Mouse (Mus musculus): Measurements from ENCODE around the gene Dthd1. TPM values are rescaled to one million over a fixed set of nuclear protein-coding genes. Genes with fewer than 3 reads are reported as not detected.

Gene Dthd1
- polyA plus RNA-seq (2014; fragmentation: Nextera tagmentation; extraction: Ambion mirVana) = not detected in 2 replicates

GRCm38 (mm10) chr5:62813402-62814071, at the start of gene Dthd1:
Gene Dthd1 (plus strand): TSS chr5:62813823.
- DNase-seq (ENCODE audit: low spot score, missing footprints) (no peak), ATAC-seq (ENCODE audit: low FRiP score) (peak; percentile 84)
- no peaks in the 10 kb centered on the region for H3K27me3 ChIP-seq (ENCODE audit: control insufficient read depth, insufficient read depth, low read length)
- no peaks in the 10 kb centered on the region for H3K36me3 ChIP-seq (ENCODE audit: control insufficient read depth, insufficient read depth, low read length)
- H3K9me3 ChIP-seq (ENCODE audit: control insufficient read depth, low read length) = no peaks in the 10 kb centered on the region
- no peak within 1 kb of the TSS for H3K9ac ChIP-seq (ENCODE audit: low read length)
- WGBS = 79% methylated on average over 6 of the region's 6 CpGs
- no peak within 1 kb of the TSS for H3K4me3 ChIP-seq (ENCODE audit: low read depth, low read length)
- no peak within 1 kb of the TSS for H3K27ac ChIP-seq (ENCODE audit: low read depth, low read length)
- no peaks in the 10 kb centered on the region for H3K4me1 ChIP-seq (ENCODE audit: control insufficient read depth, insufficient read depth, low read length)
- H3K4me2 ChIP-seq = no peak within 1 kb of the TSS

- no peak overlapping the region for H3K4me2 ChIP-seq
- no peaks in the 10 kb centered on the region for H3K27me3 ChIP-seq (ENCODE audit: control insufficient read depth, insufficient read depth, low read length)
- H3K4me1 ChIP-seq (ENCODE audit: control insufficient read depth, insufficient read depth, low read length) = peaks cover 2% of the 10 kb centered on the region; the same call in 1 of the 2 replicates
- H3K27ac ChIP-seq (ENCODE audit: low read depth, low read length) = no peak overlapping the region
- no peak for DNase-seq (ENCODE audit: low spot score, missing footprints)
- H3K9ac ChIP-seq (ENCODE audit: low read length) = no peak overlapping the region
- 82% methylated on average over 5 of the region's 5 CpGs for WGBS
- H3K9me3 ChIP-seq (ENCODE audit: control insufficient read depth, low read length) = no peaks in the 10 kb centered on the region
- no peak overlapping the region for H3K4me3 ChIP-seq (ENCODE audit: low read depth, low read length)
- ATAC-seq (ENCODE audit: low FRiP score) = no peak
- no peaks in the 10 kb centered on the region for H3K36me3 ChIP-seq (ENCODE audit: control insufficient read depth, insufficient read depth, low read length)
These were observed 49.5 kb upstream of the Dthd1 start for GRCm38 (mm10) chr5:62764161-62764560.

- no peaks in the 10 kb centered on the region for H3K27me3 ChIP-seq (ENCODE audit: control insufficient read depth, insufficient read depth, low read length)
- peak overlapping the region; percentile 79 for H3K4me2 ChIP-seq
- DNase-seq (ENCODE audit: low spot score, missing footprints) (no peak), ATAC-seq (ENCODE audit: low FRiP score) (peak; percentile 69; the same call in 1 of the 2 replicates)
- WGBS = 19% methylated on average over 5 of the region's 5 CpGs
- no peaks in the 10 kb centered on the region for H3K36me3 ChIP-seq (ENCODE audit: control insufficient read depth, insufficient read depth, low read length)
- no peaks in the 10 kb centered on the region for H3K9me3 ChIP-seq (ENCODE audit: control insufficient read depth, low read length)
- peak overlapping the region; percentile 66 for H3K9ac ChIP-seq (ENCODE audit: low read length)
- peak overlapping the region; percentile 65 for H3K4me3 ChIP-seq (ENCODE audit: low read depth, low read length)
- peaks cover 2% of the 10 kb centered on the region; the same call in 1 of the 2 replicates for H3K4me1 ChIP-seq (ENCODE audit: control insufficient read depth, insufficient read depth, low read length)
- H3K27ac ChIP-seq (ENCODE audit: low read depth, low read length) = no peak overlapping the region
These were observed 48.2 kb upstream of the Dthd1 start for GRCm38 (mm10) chr5:62765459-62765783.

- H3K36me3 ChIP-seq (ENCODE audit: control insufficient read depth, insufficient read depth, low read length) = no peaks in the 10 kb centered on the region
- H3K27me3 ChIP-seq (ENCODE audit: control insufficient read depth, insufficient read depth, low read length) = no peaks in the 10 kb centered on the region
- WGBS = under 1% methylated on average over 92 of the region's 106 CpGs
- peak; percentile 94 for DNase-seq (ENCODE audit: low spot score, missing footprints)
- H3K27ac ChIP-seq (ENCODE audit: low read depth, low read length) = no peak within 1 kb of the TSS
- peak within 1 kb of the TSS; percentile 66 for H3K9ac ChIP-seq (ENCODE audit: low read length)
- peak; percentile 82 for ATAC-seq (ENCODE audit: low FRiP score)
- peak within 1 kb of the TSS; percentile 79 for H3K4me2 ChIP-seq
- H3K4me1 ChIP-seq (ENCODE audit: control insufficient read depth, insufficient read depth, low read length) = peaks cover 2% of the 10 kb centered on the region; the same call in 1 of the 2 replicates
- H3K9me3 ChIP-seq (ENCODE audit: control insufficient read depth, low read length) = no peaks in the 10 kb centered on the region
- peak within 1 kb of the TSS; percentile 65 for H3K4me3 ChIP-seq (ENCODE audit: low read depth, low read length)
These were observed 47.6 kb upstream of the Dthd1 start, which contains the start of gene Arap2 for GRCm38 (mm10) chr5:62765784-62766701. Gene Arap2 (minus strand): TSS chr5:62766159.

GRCm38 (mm10) chr5:62771775-62772599, 41.6 kb upstream of the Dthd1 start:
- Histone ChIP-seq H3K4me1 (ENCODE audit: control insufficient read depth, insufficient read depth, low read length) (no peaks in the 10 kb centered on the region), H3K27ac (ENCODE audit: low read depth, low read length) (no peak overlapping the region), H3K36me3 (ENCODE audit: control insufficient read depth, insufficient read depth, low read length) (no peaks in the 10 kb centered on the region), H3K9me3 (ENCODE audit: control insufficient read depth, low read length) (no peaks in the 10 kb centered on the region), H3K4me3 (ENCODE audit: low read depth, low read length) (no peak overlapping the region), H3K4me2 (no peak overlapping the region), H3K27me3 (ENCODE audit: control insufficient read depth, insufficient read depth, low read length) (no peaks in the 10 kb centered on the region), H3K9ac (ENCODE audit: low read length) (no peak overlapping the region)
- no peak for ATAC-seq (ENCODE audit: low FRiP score)
- WGBS = 83% methylated on average over 11 of the region's 11 CpGs
- DNase-seq (ENCODE audit: low spot score, missing footprints) = no peak

- Histone ChIP-seq H3K4me3 (ENCODE audit: low read depth, low read length) (no peak overlapping the region), H3K36me3 (ENCODE audit: control insufficient read depth, insufficient read depth, low read length) (no peaks in the 10 kb centered on the region), H3K27ac (ENCODE audit: low read depth, low read length) (no peak overlapping the region), H3K27me3 (ENCODE audit: control insufficient read depth, insufficient read depth, low read length) (no peaks in the 10 kb centered on the region), H3K4me2 (no peak overlapping the region), H3K9ac (ENCODE audit: low read length) (no peak overlapping the region), H3K4me1 (ENCODE audit: control insufficient read depth, insufficient read depth, low read length) (no peaks in the 10 kb centered on the region), H3K9me3 (ENCODE audit: control insufficient read depth, low read length) (no peaks in the 10 kb centered on the region)
- 91% methylated on average over 8 of the region's 8 CpGs for WGBS
- ATAC-seq (ENCODE audit: low FRiP score) (no peak), DNase-seq (ENCODE audit: low spot score, missing footprints) (no peak)
These were observed 35.8 kb upstream of the Dthd1 start for GRCm38 (mm10) chr5:62777804-62778203.

- H3K9me3 ChIP-seq (ENCODE audit: control insufficient read depth, low read length) = no peaks in the 10 kb centered on the region
- no peak overlapping the region for H3K4me2 ChIP-seq
- no peak overlapping the region for H3K9ac ChIP-seq (ENCODE audit: low read length)
- no peak overlapping the region for H3K4me3 ChIP-seq (ENCODE audit: low read depth, low read length)
- H3K27ac ChIP-seq (ENCODE audit: low read depth, low read length) = no peak overlapping the region
- DNase-seq (ENCODE audit: low spot score, missing footprints) (no peak), ATAC-seq (ENCODE audit: low FRiP score) (no peak)
- H3K36me3 ChIP-seq (ENCODE audit: control insufficient read depth, insufficient read depth, low read length) = no peaks in the 10 kb centered on the region
- WGBS = 81% methylated on average over 5 of the region's 5 CpGs
- H3K4me1 ChIP-seq (ENCODE audit: control insufficient read depth, insufficient read depth, low read length) = no peaks in the 10 kb centered on the region
- no peaks in the 10 kb centered on the region for H3K27me3 ChIP-seq (ENCODE audit: control insufficient read depth, insufficient read depth, low read length)
These were observed 34.9 kb upstream of the Dthd1 start for GRCm38 (mm10) chr5:62778682-62779081.

GRCm38 (mm10) chr5:62786809-62787208, 26.8 kb upstream of the Dthd1 start:
- Histone ChIP-seq H3K36me3 (ENCODE audit: control insufficient read depth, insufficient read depth, low read length) (no peaks in the 10 kb centered on the region), H3K4me2 (no peak overlapping the region), H3K4me1 (ENCODE audit: control insufficient read depth, insufficient read depth, low read length) (no peaks in the 10 kb centered on the region), H3K27me3 (ENCODE audit: control insufficient read depth, insufficient read depth, low read length) (no peaks in the 10 kb centered on the region), H3K9ac (ENCODE audit: low read length) (no peak overlapping the region), H3K9me3 (ENCODE audit: control insufficient read depth, low read length) (no peaks in the 10 kb centered on the region), H3K4me3 (ENCODE audit: low read depth, low read length) (no peak overlapping the region), H3K27ac (ENCODE audit: low read depth, low read length) (no peak overlapping the region)
- no peak for DNase-seq (ENCODE audit: low spot score, missing footprints)
- ATAC-seq (ENCODE audit: low FRiP score) = no peak
- WGBS = 81% methylated on average over 3 of the region's 3 CpGs

Data from midbrain, embryonic 11.5 days (tissue).